Mouse (Mus musculus) gastrocnemius, adult 2 months (tissue): ENCODE data around the gene Msmp. TPM values are rescaled to one million over a fixed set of nuclear protein-coding genes. Genes with fewer than 3 reads are reported as not detected.
"Not testable (repeated sequence)": the region's sequence is repeated elsewhere in the genome, so short reads cannot be mapped to it uniquely, and the experiment has no call there.

Source experiments
- DNase-seq: peaks from one replicate; pipeline ENCODE4 v3.0.0; 2022
- H3K27ac ChIP-seq: fragments of 200-600 bp; 2 replicates; pipeline ENCODE4 v1.8.1; 2022; ENCODE audit warnings: mild to moderate bottlenecking
- H3K4me3 ChIP-seq: fragments of 200-600 bp; 2 replicates; pipeline ENCODE4 v1.8.1; 2022; ENCODE audit warnings: mild to moderate bottlenecking, moderate library complexity
- CTCF ChIP-seq: fragments of 200-600 bp; IDR thresholded peaks from 2 replicates; pipeline ENCODE4 v1.8.1; 2022; ENCODE audit warnings: antibody characterized with exemption, mild to moderate bottlenecking, moderate library complexity
- intact Hi-C: fragments of 180-260 bp; cut with DNase I; formaldehyde crosslinking; loops from one replicate; pipeline ENCODE4 v1.15.1; 2025
- total RNA-seq, 2 experiments: library from RNA; stranded (reverse); gene quantifications; 2 replicates each; pipeline ENCODE4 v1.2.3; 2021

The Msmp gene
- total RNA-seq, 2 experiments from 2014 or later = 0.45 TPM; not detected in 1

DNA sequence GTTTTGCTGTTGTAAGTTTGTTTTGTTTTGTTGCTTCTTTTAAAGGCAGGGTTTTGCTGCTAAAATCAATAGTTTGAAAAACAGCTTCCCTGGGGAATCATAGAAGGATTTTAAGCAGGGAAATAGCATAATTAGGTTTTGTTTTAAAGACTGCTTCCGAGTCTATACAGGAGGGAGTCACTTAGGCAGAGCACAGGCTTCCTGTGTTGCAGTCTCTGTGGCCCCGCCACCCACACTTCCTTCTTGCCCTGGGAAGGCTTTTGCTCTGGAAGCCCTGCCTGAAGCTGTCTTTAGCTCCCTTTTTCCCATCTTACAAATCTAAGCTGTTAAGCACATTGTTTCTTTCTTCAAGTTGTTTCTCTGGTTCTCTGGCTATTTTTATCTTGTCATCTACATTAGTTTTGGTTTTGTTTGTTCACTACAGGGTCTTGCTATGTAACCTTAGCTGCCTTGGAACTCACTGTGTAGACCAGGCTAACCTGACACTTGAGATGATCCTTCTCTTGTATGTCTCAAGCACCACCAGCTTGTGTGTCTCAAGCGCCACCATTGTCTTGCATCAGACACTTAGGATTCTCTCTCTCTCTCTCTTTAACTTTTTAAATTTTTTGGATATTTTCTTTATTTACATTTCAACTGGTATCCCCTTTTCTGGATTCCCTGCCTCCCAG is 28.9 kb upstream of the Msmp start:
- Histone ChIP-seq H3K4me3 (no peak overlapping the region), H3K27ac (no peak overlapping the region)
- TF ChIP-seq CTCF = no peak
- DNase-seq = no peak
- intact Hi-C loops = no loop called here

DNA sequence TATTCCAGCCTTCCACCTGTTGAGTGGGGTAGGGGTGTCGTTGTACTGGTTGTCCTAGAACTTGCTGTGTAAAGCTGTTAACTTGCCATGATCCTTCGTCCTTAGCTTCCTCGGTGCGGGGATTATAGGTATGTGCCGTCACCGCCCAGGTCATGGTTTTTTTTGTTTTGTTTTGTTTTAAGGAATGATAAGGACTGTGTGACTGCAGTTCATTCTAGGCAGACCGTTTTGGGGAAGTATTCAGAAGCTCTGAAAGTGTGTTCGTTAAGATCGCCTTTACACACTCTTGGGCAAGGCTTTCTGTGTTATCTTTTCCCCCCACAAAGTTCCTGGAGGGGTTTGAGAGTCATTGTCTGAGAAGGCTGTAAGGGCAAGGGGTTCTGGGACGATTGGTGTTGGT is 28.2 kb upstream of the Msmp start:
- no peak overlapping the region for H3K4me3 ChIP-seq
- no peak overlapping the region for H3K27ac ChIP-seq
- intact Hi-C loops = no loop called here
- TF ChIP-seq CTCF = no peak
- DNase-seq = no peak

- DNase-seq = no peak
- Histone ChIP-seq H3K4me3 (no peak overlapping the region), H3K27ac (no peak overlapping the region)
- TF ChIP-seq CTCF = no peak
- intact Hi-C loops = no loop called here
Measured at GRCm38 (mm10) chr4:43604751-43605685, 20.7 kb upstream of the Msmp start.

DNA sequence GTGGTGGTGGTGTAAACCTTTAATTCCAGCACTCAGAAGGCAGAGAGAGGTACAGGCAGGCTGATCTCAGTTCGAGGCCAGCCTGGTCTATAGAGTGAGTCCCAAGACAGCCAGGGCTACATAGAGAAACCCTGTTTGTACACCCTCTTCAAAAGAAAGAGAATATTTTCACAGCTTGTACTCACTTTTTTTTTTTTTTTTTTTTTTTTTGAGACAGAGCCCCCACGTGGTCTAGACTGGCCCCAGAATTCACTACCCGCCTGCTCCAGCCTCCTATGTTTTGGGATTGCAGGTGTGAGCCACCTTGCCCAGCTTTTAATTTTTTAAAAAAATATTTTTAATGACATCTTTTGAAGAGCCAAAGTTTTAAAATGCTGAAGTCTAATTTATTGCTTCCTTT is 19.8 kb upstream of the Msmp start:
- DNase-seq = no peak
- Histone ChIP-seq H3K27ac (no peak overlapping the region), H3K4me3 (no peak overlapping the region)
- intact Hi-C loops = no loop called here
- no peak for TF ChIP-seq CTCF

DNA sequence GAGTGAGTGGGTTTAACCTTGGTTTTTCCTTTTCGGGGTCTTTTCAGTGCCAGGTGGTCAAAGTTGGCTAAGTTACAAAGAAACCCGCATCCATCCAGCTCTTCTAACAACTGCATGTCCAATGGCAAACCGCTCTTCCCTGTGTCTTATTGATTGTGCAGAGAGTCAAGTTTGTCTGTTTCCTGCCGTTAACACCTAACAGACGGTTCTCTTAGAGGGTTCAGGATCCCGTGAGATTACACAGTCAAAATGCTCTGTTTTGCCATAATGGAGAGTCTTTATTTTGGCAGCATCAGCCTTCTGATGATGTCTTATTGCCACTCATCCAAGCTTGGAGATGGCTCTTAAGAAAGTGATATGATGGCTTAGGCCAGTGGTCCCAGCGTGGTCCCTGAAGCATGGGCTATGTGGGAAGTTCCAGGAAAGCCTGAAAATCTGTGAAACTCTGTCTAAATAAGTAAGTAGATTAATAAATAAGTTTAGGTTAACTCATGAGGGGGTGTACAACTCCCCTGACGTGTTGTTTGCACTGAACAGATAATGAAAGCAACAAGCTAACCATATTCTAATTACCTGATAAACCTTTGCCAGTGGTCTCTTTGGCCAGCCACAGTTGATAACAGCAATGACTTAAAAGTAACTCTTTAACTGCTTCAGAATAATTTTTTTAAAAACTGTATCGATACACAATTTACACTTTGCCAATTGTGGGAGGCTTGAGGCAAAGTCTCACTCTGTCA is 16.1 kb upstream of the Msmp start:
- intact Hi-C loops = no loop called here
- Histone ChIP-seq H3K27ac (no peak overlapping the region), H3K4me3 (no peak overlapping the region)
- TF ChIP-seq CTCF = no peak
- DNase-seq = no peak

- no peak for TF ChIP-seq CTCF
- DNase-seq = no peak
- intact Hi-C loops = no loop called here
- no peak overlapping the region for H3K27ac ChIP-seq
- no peak overlapping the region for H3K4me3 ChIP-seq
Measured at GRCm38 (mm10) chr4:43598650-43599380, 14.5 kb upstream of the Msmp start.

GRCm38 (mm10) chr4:43598200-43598599 is 13.9 kb upstream of the Msmp start:
- intact Hi-C loops = no loop called here
- TF ChIP-seq CTCF = no peak
- H3K4me3 ChIP-seq = no peak overlapping the region

GRCm38 (mm10) chr4:43596597-43596996 is 12.3 kb upstream of the Msmp start:
- intact Hi-C loops, DNase-seq, H3K4me3 ChIP-seq, H3K27ac ChIP-seq: not testable (repeated sequence)

More at GRCm38 (mm10) chr4:43598200-43598599, 13.9 kb upstream of the Msmp start:
- H3K27ac ChIP-seq = no peak overlapping the region
- DNase-seq = no peak

DNA sequence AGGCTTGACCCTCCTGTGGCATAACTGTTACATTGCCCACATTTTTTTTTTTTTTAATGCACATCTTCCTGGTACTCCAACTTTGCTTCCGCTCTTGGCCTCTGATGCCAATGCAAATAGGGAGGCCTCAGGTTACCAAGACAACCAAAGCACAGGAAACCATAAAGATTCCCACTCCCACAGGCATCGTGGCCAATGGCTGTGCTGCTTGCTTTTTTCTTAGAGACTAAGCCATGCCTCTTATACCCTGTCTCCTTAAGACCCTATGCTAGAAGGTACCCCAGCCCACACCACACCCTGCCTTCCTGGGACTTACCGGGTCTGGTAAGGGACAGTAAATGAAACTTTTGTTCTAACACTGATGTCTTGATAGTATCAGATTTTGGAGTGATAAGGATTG is 9.2 kb upstream of the Msmp start:
- intact Hi-C loops = no loop called here
- no peak overlapping the region for H3K4me3 ChIP-seq
- no peak for DNase-seq
- H3K27ac ChIP-seq = no peak overlapping the region
- no peak for TF ChIP-seq CTCF

DNA sequence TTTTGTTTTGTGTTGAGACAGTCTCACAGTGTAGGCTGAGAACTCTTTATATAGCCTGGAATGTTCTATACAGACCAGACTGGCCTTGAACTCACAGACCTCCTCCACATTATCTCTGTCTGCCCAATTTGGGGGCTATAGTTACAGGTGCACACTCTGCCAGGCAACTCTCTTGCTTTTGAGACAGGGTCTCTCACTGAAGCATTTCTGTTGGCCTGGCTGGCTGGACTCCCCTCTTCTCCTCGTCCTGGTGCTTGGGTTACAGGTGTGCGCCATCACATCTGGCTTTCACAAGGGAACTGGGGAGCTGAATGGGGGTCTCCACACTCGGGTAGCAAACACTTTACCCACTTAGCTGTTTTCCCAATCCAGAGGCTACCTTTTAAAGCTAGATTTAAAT is 7.7 kb upstream of the Msmp start:
- Histone ChIP-seq H3K4me3 (no peak overlapping the region), H3K27ac (no peak overlapping the region)
- intact Hi-C loops = no loop called here
- no peak for DNase-seq
- TF ChIP-seq CTCF = no peak

GRCm38 (mm10) chr4:43591543-43591942 is 7.2 kb upstream of the Msmp start:
- intact Hi-C loops = no loop called here
- Histone ChIP-seq H3K27ac (no peak overlapping the region), H3K4me3 (no peak overlapping the region)
- no peak for TF ChIP-seq CTCF
- no peak for DNase-seq

DNA sequence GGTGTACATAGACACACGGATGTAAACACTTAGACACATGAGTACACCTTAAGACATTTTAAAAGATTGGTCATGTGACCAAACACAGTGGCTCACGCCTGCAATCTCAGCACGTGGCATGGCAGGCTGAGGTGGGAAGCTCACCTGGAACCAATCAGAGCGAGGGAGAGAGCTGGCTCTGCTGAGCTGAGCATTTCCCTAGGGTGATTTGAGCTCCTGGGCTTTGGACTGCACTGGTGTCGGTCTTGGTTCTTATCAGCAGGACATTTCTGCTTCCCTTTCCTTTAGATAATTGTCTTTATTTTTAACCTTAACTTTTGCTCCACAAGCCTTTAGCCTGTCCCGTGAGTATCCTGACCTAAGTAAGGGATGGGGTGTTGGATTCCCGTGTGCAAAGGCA is 3.4 kb upstream of the Msmp start:
- no peak overlapping the region for H3K4me3 ChIP-seq
- intact Hi-C loops = no loop called here
- TF ChIP-seq CTCF = no peak
- peak; percentile 23 for DNase-seq
- H3K27ac ChIP-seq = peak overlapping the region; percentile 81

GRCm38 (mm10) chr4:43586411-43586810 is 2.1 kb upstream of the Msmp start:
- peak overlapping the region; percentile 81 for H3K27ac ChIP-seq
- no peak for TF ChIP-seq CTCF
- intact Hi-C loops = no loop called here
- peak; percentile 56 for DNase-seq
- H3K4me3 ChIP-seq = no peak overlapping the region
